Mouse (Mus musculus) ES-Bruce4 (cell line): ENCODE data around the gene Zcchc17. TPM values are rescaled to one million over a fixed set of nuclear protein-coding genes. Genes with fewer than 3 reads are reported as not detected.

Source experiments
- H3K27ac ChIP-seq: 2 replicates; pipeline ENCODE4 v1.5.1; 2012; ENCODE audit warnings: low read length, inconsistent platforms; ENCODE audit not compliant: insufficient read depth
- H3K27me3 ChIP-seq: 2 replicates; pipeline ENCODE4 v1.6.1; 2012; ENCODE audit warnings: mild to moderate bottlenecking, low read length, inconsistent platforms; ENCODE audit not compliant: control insufficient read depth, poor library complexity, insufficient read depth, severe bottlenecking
- H3K36me3 ChIP-seq: 2 replicates; pipeline ENCODE4 v1.6.1; 2012; ENCODE audit warnings: inconsistent platforms, mild to moderate bottlenecking, low read length, moderate library complexity; ENCODE audit not compliant: control insufficient read depth, poor library complexity, insufficient read depth, severe bottlenecking
- H3K4me1 ChIP-seq: one replicate; pipeline ENCODE4 v1.8.1; 2011; ENCODE audit warnings: low read length; ENCODE audit not compliant: control insufficient read depth, insufficient read depth
- H3K4me3 ChIP-seq: 2 replicates; pipeline ENCODE4 v1.5.1; 2011; ENCODE audit warnings: low read depth, mild to moderate bottlenecking, low read length
- H3K9ac ChIP-seq: 2 replicates; pipeline ENCODE4 v1.6.1; 2012; ENCODE audit warnings: low read depth, mild to moderate bottlenecking, inconsistent platforms; ENCODE audit not compliant: poor library complexity, severe bottlenecking
- H3K9me3 ChIP-seq: replicated peaks from 2 replicates; pipeline ENCODE4 v1.6.1; 2012; ENCODE audit warnings: mild to moderate bottlenecking, low read length, inconsistent platforms; ENCODE audit not compliant: control insufficient read depth, poor library complexity, insufficient read depth, severe bottlenecking
- CTCF ChIP-seq: IDR thresholded peaks from one replicate; pipeline ENCODE4 v1.8.1; 2011; ENCODE audit warnings: low read depth, low read length
- EP300 ChIP-seq: IDR thresholded peaks from 2 replicates; pipeline ENCODE4 v1.6.1; 2011; ENCODE audit warnings: low read depth, low read length; ENCODE audit not compliant: insufficient read depth
- POLR2A ChIP-seq: IDR thresholded peaks from one replicate; pipeline ENCODE4 v1.8.1; 2011; ENCODE audit warnings: low read length; ENCODE audit not compliant: insufficient read depth
- polyA plus RNA-seq: library from polyadenylated mRNA; stranded (reverse); fragments of >200 nt; gene quantifications from 2 replicates; pipeline ENCODE4 v1.2.4, GENCODE M21; 2011; ENCODE audit warnings: low read depth; ENCODE audit not compliant: missing spikeins, insufficient read depth, insufficient read length

Gene Zcchc17
- polyA plus RNA-seq, 1 experiment: 25.1 TPM

GRCm38 (mm10) chr4:130307851-130308230, 51.9 kb downstream of the Zcchc17 start:
- TF ChIP-seq CTCF (no peak), POLR2A (no peak), EP300 (peak; percentile 100)
- no peaks in the 10 kb centered on the region for H3K9me3 ChIP-seq
- H3K36me3 ChIP-seq: peaks cover 15% of the 10 kb centered on the region
- peak overlapping the region; percentile 87 for H3K9ac ChIP-seq
- peaks cover 13% of the 10 kb centered on the region for H3K4me1 ChIP-seq
- H3K27me3 ChIP-seq: no peaks in the 10 kb centered on the region
- peak overlapping the region; percentile 61 for H3K4me3 ChIP-seq
- peak overlapping the region; percentile 61; the same call in 1 of the 2 replicates for H3K27ac ChIP-seq

GRCm38 (mm10) chr4:130306796-130307630, 52.7 kb downstream of the Zcchc17 start:
- Histone ChIP-seq H3K4me1 (peaks cover 13% of the 10 kb centered on the region), H3K9ac (peak overlapping the region; percentile 64), H3K4me3 (peak overlapping the region; percentile 36), H3K9me3 (no peaks in the 10 kb centered on the region), H3K27ac (peak overlapping the region; percentile 61), H3K36me3 (peaks cover 9% of the 10 kb centered on the region), H3K27me3 (no peaks in the 10 kb centered on the region)
- TF ChIP-seq POLR2A (no peak), CTCF (no peak), EP300 (0 out of 2 replicates have a peak, but pooled peaks have one; percentile 39)

- no peaks in the 10 kb centered on the region for H3K27me3 ChIP-seq
Observed at GRCm38 (mm10) chr4:130304746-130305145, 55.0 kb downstream of the Zcchc17 start.

GRCm38 (mm10) chr4:130302285-130302870, 57.4 kb downstream of the Zcchc17 start:
- Histone ChIP-seq H3K36me3 (no peaks in the 10 kb centered on the region), H3K4me1 (peaks cover 29% of the 10 kb centered on the region), H3K9ac (no peak overlapping the region), H3K27me3 (no peaks in the 10 kb centered on the region), H3K4me3 (no peak overlapping the region), H3K9me3 (no peaks in the 10 kb centered on the region), H3K27ac (peak overlapping the region; percentile 37; the same call in 1 of the 2 replicates)
- TF ChIP-seq EP300: peak; percentile 80; the same call in 1 of the 2 replicates
- TF ChIP-seq POLR2A: no peak
- no peak for TF ChIP-seq CTCF

More at GRCm38 (mm10) chr4:130304746-130305145, 55.0 kb downstream of the Zcchc17 start:
- H3K36me3 ChIP-seq: no peaks in the 10 kb centered on the region
- H3K4me3 ChIP-seq: no peak overlapping the region
- no peak for TF ChIP-seq CTCF
- TF ChIP-seq POLR2A: no peak
- TF ChIP-seq EP300: no peak
- peaks cover 21% of the 10 kb centered on the region for H3K4me1 ChIP-seq
- H3K9ac ChIP-seq: no peak overlapping the region
- H3K27ac ChIP-seq: 0 out of 2 replicates have a peak overlapping the region, but pooled peaks have one; percentile 17
- H3K9me3 ChIP-seq: no peaks in the 10 kb centered on the region

- Histone ChIP-seq H3K4me3 (peak overlapping the region; percentile 34), H3K36me3 (no peaks in the 10 kb centered on the region), H3K27ac (no peak overlapping the region), H3K4me1 (peaks cover 19% of the 10 kb centered on the region), H3K9ac (peak overlapping the region; percentile 20; the same call in 1 of the 2 replicates), H3K27me3 (no peaks in the 10 kb centered on the region), H3K9me3 (no peaks in the 10 kb centered on the region)
- TF ChIP-seq EP300: no peak
- no peak for TF ChIP-seq CTCF
Observed at GRCm38 (mm10) chr4:130299629-130300018, 60.1 kb downstream of the Zcchc17 start.
